Mouse (Mus musculus): ENCODE results near the gene Foxp1. TPM values are rescaled to one million over a fixed set of nuclear protein-coding genes. Genes with fewer than 3 reads are reported as not detected.

Gene Foxp1
- total RNA-seq, 1 experiment from 2014 or later, result 110 TPM

GRCm38 (mm10) chr6:99388741-99389675 lies 133.5 kb downstream of the Foxp1 start:
- peak; percentile 85 to 91 for ATAC-seq (replicated peaks in 1 of 2; ENCODE audit: insufficient read depth in 1 of 2, low FRiP score in 2 of 2, low TSS enrichment in 1 of 2, low read depth in 1 of 2, poor library complexity in 2 of 2, severe bottlenecking in 2 of 2)

GRCm38 (mm10) chr6:99388023-99388422 lies 134.5 kb downstream of the Foxp1 start:
- ATAC-seq (replicated peaks in 1 of 2; ENCODE audit: insufficient read depth in 1 of 2, low FRiP score in 2 of 2, low TSS enrichment in 1 of 2, low read depth in 1 of 2, poor library complexity in 2 of 2, severe bottlenecking in 2 of 2), result no peak

- ATAC-seq (replicated peaks in 1 of 2; ENCODE audit: insufficient read depth in 1 of 2, low FRiP score in 2 of 2, low TSS enrichment in 1 of 2, low read depth in 1 of 2, poor library complexity in 2 of 2, severe bottlenecking in 2 of 2), result no peak
These were observed 137.4 kb downstream of the Foxp1 start for GRCm38 (mm10) chr6:99385059-99385604.

- ATAC-seq (replicated peaks in 1 of 2; ENCODE audit: insufficient read depth in 1 of 2, low FRiP score in 2 of 2, low TSS enrichment in 1 of 2, low read depth in 1 of 2, poor library complexity in 2 of 2, severe bottlenecking in 2 of 2), result no peak
These were observed 138.6 kb downstream of the Foxp1 start for GRCm38 (mm10) chr6:99383846-99384472.

GRCm38 (mm10) chr6:99380146-99380545 lies 142.4 kb downstream of the Foxp1 start:
- ATAC-seq (replicated peaks in 1 of 2; ENCODE audit: insufficient read depth in 1 of 2, low FRiP score in 2 of 2, low TSS enrichment in 1 of 2, low read depth in 1 of 2, poor library complexity in 2 of 2, severe bottlenecking in 2 of 2), result no peak

GRCm38 (mm10) chr6:99378997-99379710 lies 143.4 kb downstream of the Foxp1 start:
- no peak for ATAC-seq (replicated peaks in 1 of 2; ENCODE audit: insufficient read depth in 1 of 2, low FRiP score in 2 of 2, low TSS enrichment in 1 of 2, low read depth in 1 of 2, poor library complexity in 2 of 2, severe bottlenecking in 2 of 2)

GRCm38 (mm10) chr6:99377716-99378115 lies 144.8 kb downstream of the Foxp1 start:
- no peak for ATAC-seq (replicated peaks in 1 of 2; ENCODE audit: insufficient read depth in 1 of 2, low FRiP score in 2 of 2, low TSS enrichment in 1 of 2, low read depth in 1 of 2, poor library complexity in 2 of 2, severe bottlenecking in 2 of 2)

- no peak for ATAC-seq (replicated peaks in 1 of 2; ENCODE audit: insufficient read depth in 1 of 2, low FRiP score in 2 of 2, low TSS enrichment in 1 of 2, low read depth in 1 of 2, poor library complexity in 2 of 2, severe bottlenecking in 2 of 2)
These were observed 145.4 kb downstream of the Foxp1 start for GRCm38 (mm10) chr6:99377131-99377530.

- ATAC-seq (replicated peaks in 1 of 2; ENCODE audit: insufficient read depth in 1 of 2, low FRiP score in 2 of 2, low TSS enrichment in 1 of 2, low read depth in 1 of 2, poor library complexity in 2 of 2, severe bottlenecking in 2 of 2), result no peak
These were observed 145.8 kb downstream of the Foxp1 start for GRCm38 (mm10) chr6:99376721-99377120.

GRCm38 (mm10) chr6:99375865-99376264 lies 146.7 kb downstream of the Foxp1 start:
- peak; percentile 60 to 65 for ATAC-seq (replicated peaks in 1 of 2; ENCODE audit: insufficient read depth in 1 of 2, low FRiP score in 2 of 2, low TSS enrichment in 1 of 2, low read depth in 1 of 2, poor library complexity in 2 of 2, severe bottlenecking in 2 of 2)

GRCm38 (mm10) chr6:99375376-99375775 lies 147.1 kb downstream of the Foxp1 start:
- ATAC-seq (replicated peaks in 1 of 2; ENCODE audit: insufficient read depth in 1 of 2, low FRiP score in 2 of 2, low TSS enrichment in 1 of 2, low read depth in 1 of 2, poor library complexity in 2 of 2, severe bottlenecking in 2 of 2), result peak; percentile 9 to 30; a peak in 3 of 4 replicates

GRCm38 (mm10) chr6:99374448-99375271 lies 147.9 kb downstream of the Foxp1 start:
- ATAC-seq (replicated peaks in 1 of 2; ENCODE audit: insufficient read depth in 1 of 2, low FRiP score in 2 of 2, low TSS enrichment in 1 of 2, low read depth in 1 of 2, poor library complexity in 2 of 2, severe bottlenecking in 2 of 2), result peak; percentile 9 to 23; a peak in 1 of 4 replicates

- no peak for ATAC-seq (replicated peaks in 1 of 2; ENCODE audit: insufficient read depth in 1 of 2, low FRiP score in 2 of 2, low TSS enrichment in 1 of 2, low read depth in 1 of 2, poor library complexity in 2 of 2, severe bottlenecking in 2 of 2)
These were observed 150.1 kb downstream of the Foxp1 start for GRCm38 (mm10) chr6:99372427-99372826.

- ATAC-seq (replicated peaks in 1 of 2; ENCODE audit: insufficient read depth in 1 of 2, low FRiP score in 2 of 2, low TSS enrichment in 1 of 2, low read depth in 1 of 2, poor library complexity in 2 of 2, severe bottlenecking in 2 of 2), result no peak
These were observed 150.5 kb downstream of the Foxp1 start for GRCm38 (mm10) chr6:99372016-99372415.

GRCm38 (mm10) chr6:99369931-99370330 lies 152.6 kb downstream of the Foxp1 start:
- no peak for ATAC-seq (replicated peaks in 1 of 2; ENCODE audit: insufficient read depth in 1 of 2, low FRiP score in 2 of 2, low TSS enrichment in 1 of 2, low read depth in 1 of 2, poor library complexity in 2 of 2, severe bottlenecking in 2 of 2)

GRCm38 (mm10) chr6:99369156-99369555 lies 153.4 kb downstream of the Foxp1 start:
- no peak for ATAC-seq (replicated peaks in 1 of 2; ENCODE audit: insufficient read depth in 1 of 2, low FRiP score in 2 of 2, low TSS enrichment in 1 of 2, low read depth in 1 of 2, poor library complexity in 2 of 2, severe bottlenecking in 2 of 2)

Data from hematopoietic stem cell, adult 5-6 weeks (primary cell).